Mouse (Mus musculus) small intestine, adult 2 months (tissue): ENCODE measurements around the gene Tnip3. TPM values are rescaled to one million over a fixed set of nuclear protein-coding genes. Genes with fewer than 3 reads are reported as not detected.

ENCODE experiments used
- H3K27ac ChIP-seq: fragments of 200-500 bp; 2 replicates; pipeline ENCODE4 v1.5.1; 2012; ENCODE audit warnings: low read depth, low read length, control low read depth, inconsistent platforms; ENCODE audit not compliant: insufficient read depth
- H3K27me3 ChIP-seq: fragments of 200-500 bp; 2 replicates; pipeline ENCODE4 v1.6.1; 2012; ENCODE audit warnings: mild to moderate bottlenecking, moderate library complexity, low read length, inconsistent platforms; ENCODE audit not compliant: control insufficient read depth, insufficient read depth
- H3K36me3 ChIP-seq: fragments of 200-500 bp; 2 replicates; pipeline ENCODE4 v1.6.1; 2012; ENCODE audit warnings: mild to moderate bottlenecking, low read length, control low read depth, inconsistent platforms; ENCODE audit not compliant: control insufficient read depth, insufficient read depth
- H3K4me1 ChIP-seq: fragments of 200-500 bp; 2 replicates; pipeline ENCODE4 v1.6.1; 2012; ENCODE audit warnings: low read length, inconsistent platforms, mixed read lengths; ENCODE audit not compliant: control insufficient read depth, insufficient read depth, insufficient read length
- H3K4me3 ChIP-seq: fragments of 200-500 bp; 2 replicates; pipeline ENCODE4 v1.5.1; 2012; ENCODE audit warnings: low read depth, mild to moderate bottlenecking, control low read depth, inconsistent platforms, low read length, moderate library complexity
- CTCF ChIP-seq: fragments of 200-500 bp; IDR thresholded peaks from 2 replicates; pipeline ENCODE4 v1.5.1; 2012; ENCODE audit warnings: low read depth, mild to moderate bottlenecking, control low read depth, inconsistent platforms, low read length, moderate library complexity, mixed read lengths; ENCODE audit not compliant: insufficient replicate concordance, insufficient read length; ENCODE audit errors: extremely low read depth
- POLR2A ChIP-seq: fragments of 200-500 bp; IDR thresholded peaks from 2 replicates; pipeline ENCODE4 v1.6.1; 2012; ENCODE audit warnings: low read depth, mild to moderate bottlenecking, control low read depth, inconsistent platforms, low read length, moderate library complexity
- WGBS: fragments of 180-500 bp; shearing (Covaris S2); methylation state at CpG from one replicate; pipeline ENCODE4 v1.1.7; 2018; 5-methylcytosine and 5-hydroxymethylcytosine counted together
- polyA plus RNA-seq: library from polyadenylated mRNA; depleted of rRNA; stranded (reverse); fragments of >200 nt; gene quantifications from 2 replicates; pipeline ENCODE4 v1.2.3, GENCODE M21; 2012

The Tnip3 gene
- polyA plus RNA-seq, 1 experiment, result not detected

DNA sequence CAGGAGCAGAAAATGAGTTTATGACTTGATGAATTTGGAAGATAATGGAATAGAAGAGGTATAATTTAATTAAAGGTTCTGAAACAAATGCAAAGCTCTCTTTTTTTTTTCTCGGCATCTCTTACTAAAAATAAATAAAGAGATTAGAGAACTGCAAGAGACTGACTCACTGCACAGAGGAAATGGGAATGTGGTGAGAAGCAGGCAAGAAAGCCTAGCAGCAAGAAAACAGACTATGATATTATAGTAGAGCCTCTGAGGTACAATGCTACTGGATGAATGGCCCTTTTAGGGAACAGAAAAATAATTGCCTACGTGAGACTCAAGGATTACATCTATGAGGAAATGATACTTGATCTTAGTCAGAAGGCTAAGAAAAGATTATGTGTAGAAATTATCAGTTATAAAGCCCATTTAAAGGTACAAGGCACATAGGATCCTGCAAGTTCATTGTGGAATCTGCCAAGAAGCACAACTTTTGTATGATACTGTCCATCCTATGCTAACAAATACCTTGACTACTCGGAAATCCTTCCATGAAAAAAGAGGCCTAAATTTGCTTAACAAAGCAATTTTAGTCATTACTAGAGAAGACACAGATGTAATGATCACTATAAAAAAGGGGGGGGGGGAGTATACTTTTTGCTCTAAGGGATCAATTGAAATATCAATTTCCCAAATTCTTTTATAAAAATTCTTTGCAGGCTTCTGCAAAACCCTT, 60.4 kb downstream of the Tnip3 start:
- H3K4me1 ChIP-seq, result peaks cover 7% of the 10 kb centered on the region; the same call in 1 of the 2 replicates
- H3K27me3 ChIP-seq, result no peaks in the 10 kb centered on the region
- H3K36me3 ChIP-seq, result no peaks in the 10 kb centered on the region
- no peak overlapping the region for H3K4me3 ChIP-seq
- WGBS, result 43% methylated on average over 3 of the region's 3 CpGs
- H3K27ac ChIP-seq, result no peak overlapping the region
- TF ChIP-seq CTCF (no peak), POLR2A (no peak)

- Histone ChIP-seq H3K36me3 (no peaks in the 10 kb centered on the region), H3K27ac (no peak overlapping the region), H3K4me3 (no peak overlapping the region), H3K4me1 (peaks cover 6% of the 10 kb centered on the region; the same call in 1 of the 2 replicates), H3K27me3 (no peaks in the 10 kb centered on the region)
- WGBS, result 75% methylated on average over 1 of the region's 1 CpGs
- TF ChIP-seq CTCF (no peak), POLR2A (no peak)
Observed at GRCm38 (mm10) chr6:65588847-65589246, 63.7 kb downstream of the Tnip3 start.

DNA sequence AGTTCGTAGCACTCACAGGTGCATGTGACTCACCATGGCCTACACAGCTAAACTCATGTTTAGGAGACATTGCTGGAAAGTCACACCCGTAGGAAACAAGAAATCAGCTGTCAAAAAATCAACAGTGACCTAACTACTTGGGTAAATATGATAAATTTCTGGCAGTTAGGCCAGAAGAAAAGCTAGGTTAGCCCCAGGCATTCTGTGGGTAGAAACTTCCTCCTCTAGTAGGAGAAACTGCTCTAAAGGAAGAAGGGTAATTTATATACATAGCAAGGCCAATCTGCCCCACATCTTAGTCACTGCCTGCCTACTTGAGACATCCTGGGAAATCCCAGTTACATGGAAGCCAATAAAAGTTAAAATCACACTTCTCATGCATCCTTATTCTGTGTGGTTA, 64.9 kb downstream of the Tnip3 start:
- Histone ChIP-seq H3K4me1 (peaks cover 2% of the 10 kb centered on the region; the same call in 1 of the 2 replicates), H3K36me3 (no peaks in the 10 kb centered on the region), H3K27me3 (no peaks in the 10 kb centered on the region), H3K4me3 (no peak overlapping the region), H3K27ac (no peak overlapping the region)
- TF ChIP-seq POLR2A, result no peak
- TF ChIP-seq CTCF, result no peak
- 53% methylated on average over 2 of the region's 2 CpGs for WGBS

DNA sequence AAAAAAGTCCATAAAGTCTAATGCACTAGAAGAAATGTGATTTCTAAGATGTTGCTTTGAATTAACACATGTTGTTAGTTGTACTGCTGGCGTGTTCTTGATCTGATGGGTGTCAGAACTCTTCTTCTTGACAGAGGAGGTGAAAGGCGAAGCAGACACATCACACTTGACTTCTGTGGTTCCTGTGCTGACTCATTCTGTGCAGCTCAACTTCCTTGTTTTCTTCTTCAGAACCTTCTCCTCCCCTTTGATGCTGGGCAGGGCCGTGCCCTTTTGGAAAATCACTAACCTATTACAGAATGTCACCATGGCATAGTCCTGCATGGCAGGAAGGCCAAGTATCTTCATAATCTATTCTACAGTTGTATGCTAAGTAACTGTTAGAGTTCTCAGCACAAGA, 69.1 kb downstream of the Tnip3 start:
- TF ChIP-seq CTCF (no peak), POLR2A (no peak)
- Histone ChIP-seq H3K36me3 (no peaks in the 10 kb centered on the region), H3K4me1 (peaks cover 13% of the 10 kb centered on the region; the same call in 1 of the 2 replicates), H3K27me3 (no peaks in the 10 kb centered on the region), H3K4me3 (no peak overlapping the region), H3K27ac (no peak overlapping the region)
- WGBS, result 51% methylated on average over 3 of the region's 3 CpGs

GRCm38 (mm10) chr6:65595371-65595770, 70.3 kb downstream of the Tnip3 start:
- TF ChIP-seq POLR2A (no peak), CTCF (no peak)
- 25% methylated on average over 1 of the region's 1 CpGs for WGBS
- no peak overlapping the region for H3K27ac ChIP-seq
- no peak overlapping the region for H3K4me3 ChIP-seq
- no peaks in the 10 kb centered on the region for H3K36me3 ChIP-seq
- H3K4me1 ChIP-seq, result peaks cover 13% of the 10 kb centered on the region; the same call in 1 of the 2 replicates
- no peaks in the 10 kb centered on the region for H3K27me3 ChIP-seq

DNA sequence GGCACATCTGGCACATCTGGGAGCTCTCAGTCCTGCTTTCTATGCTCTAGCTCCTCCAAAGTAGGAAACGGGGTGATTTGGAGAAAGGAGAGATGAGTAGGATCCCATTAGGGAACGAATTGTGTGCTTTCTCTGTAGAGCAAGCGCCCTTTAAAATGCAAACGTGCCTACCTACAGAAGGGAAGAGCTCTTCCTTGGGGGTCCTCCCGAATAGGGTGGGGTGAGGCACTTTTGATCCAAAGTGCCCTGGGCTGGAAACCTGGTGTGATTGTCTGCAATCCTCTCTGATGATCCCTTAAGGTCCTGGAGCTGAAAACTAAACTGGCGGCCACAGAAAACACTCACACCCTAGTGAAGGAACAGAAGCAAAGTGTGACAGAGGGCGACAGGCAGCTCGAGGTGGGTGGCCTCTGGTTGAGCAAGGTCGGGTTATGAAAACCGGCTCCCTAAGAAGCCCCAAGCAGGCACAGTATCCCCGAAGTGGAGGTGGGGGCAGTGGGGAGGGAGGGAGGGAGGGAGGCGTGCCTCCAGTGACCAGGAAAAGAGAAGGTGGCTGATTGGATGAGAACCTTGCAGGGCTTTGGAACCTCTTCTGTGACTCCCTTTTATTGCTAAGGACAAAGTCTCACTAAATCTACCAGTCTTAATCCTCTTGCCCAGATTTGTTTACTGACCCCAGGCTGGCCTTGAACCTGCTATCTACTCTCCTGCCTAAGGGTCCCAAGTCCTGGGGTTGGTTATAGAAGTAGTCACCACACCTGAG, 72.1 kb downstream of the Tnip3 start:
- Histone ChIP-seq H3K27me3 (no peaks in the 10 kb centered on the region), H3K4me1 (peaks cover 15% of the 10 kb centered on the region; the same call in 1 of the 2 replicates), H3K36me3 (no peaks in the 10 kb centered on the region), H3K27ac (peak overlapping the region; percentile 93), H3K4me3 (peak overlapping the region; percentile 58)
- TF ChIP-seq CTCF (no peak), POLR2A (no peak)
- 20% methylated on average over 12 of the region's 12 CpGs for WGBS

DNA sequence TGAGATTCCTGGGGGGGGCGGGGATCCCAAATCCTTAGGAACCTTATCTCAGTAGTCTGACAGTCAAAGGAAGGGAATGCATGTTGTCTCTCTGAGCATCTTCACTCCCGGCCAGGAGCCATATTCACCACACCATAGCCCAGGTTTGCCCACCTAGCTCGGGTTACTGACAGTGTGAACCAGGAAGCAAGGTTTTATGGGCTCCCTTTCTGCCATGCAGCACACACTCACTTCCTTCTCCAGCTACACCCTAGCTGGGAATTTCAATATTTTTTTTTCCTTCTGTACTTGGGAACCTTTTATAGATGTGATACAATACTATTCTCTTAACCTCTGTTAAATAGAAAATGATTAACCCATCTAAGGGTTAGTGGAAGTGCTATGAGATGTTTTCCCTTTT, 73.4 kb downstream of the Tnip3 start:
- Histone ChIP-seq H3K4me3 (no peak overlapping the region), H3K27ac (peak overlapping the region; percentile 92), H3K4me1 (peaks cover 17% of the 10 kb centered on the region; the same call in 1 of the 2 replicates), H3K36me3 (no peaks in the 10 kb centered on the region), H3K27me3 (no peaks in the 10 kb centered on the region)
- no peak for TF ChIP-seq POLR2A
- TF ChIP-seq CTCF, result no peak
- 67% methylated on average over 3 of the region's 3 CpGs for WGBS
